Mouse (Mus musculus) forebrain, embryonic 12.5 days (tissue): Measurements from ENCODE around the gene Psme2b. TPM values are rescaled to one million over a fixed set of nuclear protein-coding genes. Genes with fewer than 3 reads are reported as not detected.
"Not testable (repeated sequence)": the region's sequence is repeated elsewhere in the genome, so short reads cannot be mapped to it uniquely, and the experiment has no call there.

Experiments
- ATAC-seq: fragments of 200-750 bp; cut with Nextera tagmentation; 2 replicates; pipeline ENCODE4 v1.8.0; 2017; ENCODE audit warnings: moderate TSS enrichment; ENCODE audit not compliant: low FRiP score
- H3K27ac ChIP-seq: fragments of 300-500 bp; sonication (generic); 2 replicates; pipeline ENCODE4 v1.5.1; 2016; ENCODE audit warnings: mild to moderate bottlenecking
- H3K27me3 ChIP-seq: fragments of 300-500 bp; sonication (generic); 2 replicates; pipeline ENCODE4 v1.6.1; 2016; ENCODE audit warnings: mild to moderate bottlenecking
- H3K36me3 ChIP-seq: fragments of 300-500 bp; sonication (generic); replicated peaks from 2 replicates; pipeline ENCODE4 v1.6.1; 2016; ENCODE audit warnings: mild to moderate bottlenecking
- H3K4me1 ChIP-seq: fragments of 300-500 bp; sonication (generic); 2 replicates; pipeline ENCODE4 v1.6.1; 2016
- H3K4me2 ChIP-seq: fragments of 300-500 bp; sonication (generic); 2 replicates; pipeline ENCODE4 v1.6.1; 2016; ENCODE audit warnings: mild to moderate bottlenecking, moderate library complexity
- H3K4me3 ChIP-seq: fragments of 300-500 bp; sonication (generic); replicated peaks from 2 replicates; pipeline ENCODE4 v1.5.1; 2016; ENCODE audit warnings: mild to moderate bottlenecking
- H3K9ac ChIP-seq: fragments of 300-500 bp; sonication (generic); 2 replicates; pipeline ENCODE4 v1.6.1; 2016; ENCODE audit warnings: mild to moderate bottlenecking
- H3K9me3 ChIP-seq: fragments of 300-500 bp; sonication (generic); 2 replicates; pipeline ENCODE4 v1.6.1; 2016
- WGBS: fragments of 180-500 bp; shearing (Covaris S2); methylation state at CpG from one replicate; pipeline ENCODE4 v1.1.7; 2016; 5-methylcytosine and 5-hydroxymethylcytosine counted together
- polyA plus RNA-seq: library from polyadenylated mRNA; unstranded; fragments of >200 nt; fragmentation: Nextera tagmentation; extraction: Ambion mirVana; gene quantifications from 2 replicates; pipeline ENCODE4 v1.2.1, GENCODE M21; 2016

The Psme2b gene
- 1.8 and 2.0 TPM in 2 replicates for polyA plus RNA-seq

DNA sequence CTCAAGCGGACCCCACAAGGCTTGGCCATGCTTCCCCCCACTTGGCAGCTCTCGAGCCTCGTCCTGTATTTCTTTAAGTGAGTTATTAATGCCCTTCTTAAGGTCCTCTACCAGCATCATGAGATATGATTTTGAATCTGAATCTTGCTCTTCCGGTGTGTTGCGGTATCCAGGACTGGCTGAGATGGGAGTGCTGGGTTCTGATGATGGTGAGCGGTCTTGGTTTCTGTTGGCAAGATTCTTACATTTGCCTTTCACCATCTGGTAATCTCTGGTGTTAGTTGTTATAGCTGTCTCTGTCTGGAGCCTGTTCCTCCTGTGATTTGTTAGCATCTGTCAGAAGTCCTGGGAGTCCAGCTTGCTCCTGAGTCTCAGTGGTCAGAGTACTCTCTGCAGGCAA, at the start of gene Psme2b:
Gene Psme2b, minus strand, starts transcription at position 101 of the 400 bp plus-strand sequence.
- H3K36me3 ChIP-seq = not testable (repeated sequence)

DNA sequence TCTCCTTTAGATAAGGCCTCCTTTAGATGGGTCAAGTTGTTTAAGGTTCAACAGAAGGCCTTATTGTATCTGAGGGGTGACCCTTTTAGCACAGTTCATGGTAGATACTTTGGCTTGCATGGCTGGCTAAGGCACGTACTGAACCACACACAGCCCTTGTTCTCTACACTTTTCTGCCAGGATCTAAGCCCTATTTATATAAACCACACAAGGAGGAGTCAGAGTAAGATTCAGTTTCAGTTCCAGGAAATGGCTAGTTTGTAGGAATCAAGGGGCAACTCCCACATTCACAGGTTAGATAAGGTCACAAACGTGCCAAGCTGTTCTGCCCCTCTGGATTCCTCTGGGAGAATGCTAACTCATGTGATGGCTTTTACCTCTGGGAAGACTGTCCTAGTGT, 48.0 kb upstream of the Psme2b start, which contains the start of gene Tgtp1:
Gene Tgtp1, minus strand, starts transcription at position 155 of the 400 bp plus-strand sequence.
- 81% methylated on average over 2 of the region's 2 CpGs for WGBS
- H3K4me1 ChIP-seq, H3K4me3 ChIP-seq, H3K4me2 ChIP-seq, ATAC-seq, H3K9ac ChIP-seq, H3K27me3 ChIP-seq, H3K36me3 ChIP-seq, H3K27ac ChIP-seq, H3K9me3 ChIP-seq: not testable (repeated sequence)

More for the DNA sequence above, at the start of gene Psme2b:
- not testable (repeated sequence) for H3K27me3 ChIP-seq, H3K4me2 ChIP-seq, H3K4me1 ChIP-seq, ATAC-seq, H3K27ac ChIP-seq, H3K9ac ChIP-seq, H3K9me3 ChIP-seq, H3K4me3 ChIP-seq
- 94% methylated on average over 6 of the region's 6 CpGs for WGBS

DNA sequence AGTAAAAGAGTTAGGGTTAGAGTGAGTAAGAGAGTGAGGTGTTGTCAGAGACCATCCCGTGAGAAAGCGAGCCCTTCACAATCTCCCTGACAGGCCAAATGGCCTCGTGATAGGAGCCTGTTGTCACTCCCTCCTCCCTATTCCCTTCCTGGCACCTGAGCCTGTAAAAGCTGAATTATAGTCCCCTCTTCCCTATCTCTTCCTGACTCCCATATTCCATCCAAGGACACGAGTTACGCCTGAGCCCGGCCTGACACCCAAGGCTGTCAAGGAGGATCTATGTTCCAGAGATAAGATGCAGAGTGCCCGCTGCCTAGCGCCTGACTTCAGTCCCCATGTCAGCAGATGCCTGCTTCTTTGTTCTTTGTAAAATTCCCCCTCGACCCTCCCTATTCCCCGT, 47.3 kb upstream of the Psme2b start:
- not testable (repeated sequence) for H3K9me3 ChIP-seq, H3K36me3 ChIP-seq, H3K4me1 ChIP-seq, H3K4me3 ChIP-seq, ATAC-seq, H3K9ac ChIP-seq, H3K27me3 ChIP-seq, H3K4me2 ChIP-seq, H3K27ac ChIP-seq
- WGBS = 80% methylated on average over 10 of the region's 10 CpGs

DNA sequence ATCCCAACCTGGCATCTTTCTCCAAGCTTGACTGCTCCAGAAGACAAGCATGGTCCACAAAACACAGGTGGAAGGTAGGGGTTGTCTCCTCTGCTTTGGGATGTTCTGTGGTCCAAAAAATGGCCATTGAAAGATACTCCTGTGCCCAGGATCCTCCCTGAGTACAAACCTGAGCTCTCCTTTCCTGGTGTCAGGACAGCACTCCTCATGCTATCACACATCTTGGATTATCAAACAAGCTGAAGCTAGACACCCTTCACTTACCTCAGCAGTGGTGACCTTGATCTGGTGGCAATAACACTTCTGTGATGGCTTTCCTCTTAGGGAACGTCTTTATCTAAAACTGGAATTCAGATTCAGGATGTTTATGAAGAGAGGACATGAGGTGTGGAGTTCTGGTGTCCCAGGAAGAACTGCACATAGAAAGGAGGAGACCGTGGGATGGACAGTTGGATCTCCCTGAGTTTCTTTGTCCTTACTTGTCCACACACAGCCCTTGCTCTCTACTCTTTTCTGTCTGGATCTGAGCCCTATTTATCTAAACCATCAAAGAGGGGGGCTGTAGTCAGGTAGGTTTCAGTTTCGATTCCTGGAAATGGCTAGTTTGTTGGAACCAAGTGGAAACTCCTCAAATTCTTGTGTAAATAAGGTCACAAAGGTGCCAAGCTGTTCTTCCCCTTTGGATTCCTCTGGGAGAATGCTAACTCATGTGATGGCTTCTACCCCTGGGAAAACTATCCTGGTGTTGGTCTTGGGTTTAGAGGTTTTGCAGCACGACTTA, 45.9 kb upstream of the Psme2b start, which contains the start of gene Gm12185:
Gene Gm12185, minus strand, starts transcription at position 487 of the 781 bp plus-strand sequence.
- not testable (repeated sequence) for H3K36me3 ChIP-seq, H3K27me3 ChIP-seq, H3K4me2 ChIP-seq, H3K9me3 ChIP-seq, ATAC-seq, H3K4me1 ChIP-seq, H3K9ac ChIP-seq, H3K27ac ChIP-seq, H3K4me3 ChIP-seq
- WGBS = 73% methylated on average over 4 of the region's 4 CpGs

GRCm38 (mm10) chr11:48989981-48990380, 44.0 kb upstream of the Psme2b start:
- H3K4me3 ChIP-seq, H3K36me3 ChIP-seq, H3K27me3 ChIP-seq, H3K9me3 ChIP-seq, H3K27ac ChIP-seq, ATAC-seq, H3K4me2 ChIP-seq, H3K9ac ChIP-seq, H3K4me1 ChIP-seq: not testable (repeated sequence)
- 86% methylated on average over 2 of the region's 2 CpGs for WGBS

- WGBS = 84% methylated on average over 2 of the region's 3 CpGs
- H3K4me2 ChIP-seq, H3K27ac ChIP-seq, H3K27me3 ChIP-seq, H3K36me3 ChIP-seq, H3K4me3 ChIP-seq, H3K4me1 ChIP-seq, H3K9me3 ChIP-seq, H3K9ac ChIP-seq, ATAC-seq: not testable (repeated sequence)
Measured at GRCm38 (mm10) chr11:48988219-48988618, 42.2 kb upstream of the Psme2b start.

DNA sequence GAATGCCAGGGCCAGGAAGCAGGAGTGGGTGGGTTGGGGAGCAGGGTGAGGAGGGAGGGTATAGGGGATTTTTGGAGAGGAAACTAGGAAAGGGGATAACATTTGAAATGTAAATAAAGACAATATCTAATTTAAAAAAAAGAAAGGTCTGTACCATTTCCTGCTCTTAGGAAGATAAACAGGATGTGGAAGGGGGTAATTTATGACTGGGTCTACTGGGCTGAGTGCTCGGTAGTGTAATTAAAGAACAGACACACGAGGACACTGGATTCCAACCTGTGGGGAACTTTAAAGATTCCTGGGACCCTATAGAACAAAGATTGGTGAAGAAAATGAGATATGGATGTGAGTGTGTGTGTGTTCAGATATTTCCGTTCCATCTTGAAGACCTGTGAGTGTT, 36.9 kb upstream of the Psme2b start:
- not testable (repeated sequence) for H3K4me1 ChIP-seq, H3K9me3 ChIP-seq, H3K36me3 ChIP-seq, H3K4me3 ChIP-seq, ATAC-seq, H3K27ac ChIP-seq, H3K27me3 ChIP-seq, H3K4me2 ChIP-seq, H3K9ac ChIP-seq
- no CpG with 5 or more reads among the region's 3 CpGs for WGBS

GRCm38 (mm10) chr11:48980052-48980451, 34.1 kb upstream of the Psme2b start:
- not testable (repeated sequence) for H3K4me2 ChIP-seq, H3K4me1 ChIP-seq, H3K9ac ChIP-seq, H3K4me3 ChIP-seq, H3K27me3 ChIP-seq, H3K9me3 ChIP-seq, H3K36me3 ChIP-seq, ATAC-seq, H3K27ac ChIP-seq
- WGBS = no CpG with 5 or more reads among the region's 5 CpGs

GRCm38 (mm10) chr11:48979251-48979650, 33.3 kb upstream of the Psme2b start, which contains the start of gene 9930111J21Rik1:
TSS of gene 9930111J21Rik1 (minus strand) at chr11:48979398.
- H3K36me3 ChIP-seq, H3K4me3 ChIP-seq, H3K9me3 ChIP-seq, H3K9ac ChIP-seq, H3K27ac ChIP-seq, H3K4me2 ChIP-seq, H3K27me3 ChIP-seq, H3K4me1 ChIP-seq, ATAC-seq: not testable (repeated sequence)
- WGBS = no CpG with 5 or more reads among the region's 3 CpGs

DNA sequence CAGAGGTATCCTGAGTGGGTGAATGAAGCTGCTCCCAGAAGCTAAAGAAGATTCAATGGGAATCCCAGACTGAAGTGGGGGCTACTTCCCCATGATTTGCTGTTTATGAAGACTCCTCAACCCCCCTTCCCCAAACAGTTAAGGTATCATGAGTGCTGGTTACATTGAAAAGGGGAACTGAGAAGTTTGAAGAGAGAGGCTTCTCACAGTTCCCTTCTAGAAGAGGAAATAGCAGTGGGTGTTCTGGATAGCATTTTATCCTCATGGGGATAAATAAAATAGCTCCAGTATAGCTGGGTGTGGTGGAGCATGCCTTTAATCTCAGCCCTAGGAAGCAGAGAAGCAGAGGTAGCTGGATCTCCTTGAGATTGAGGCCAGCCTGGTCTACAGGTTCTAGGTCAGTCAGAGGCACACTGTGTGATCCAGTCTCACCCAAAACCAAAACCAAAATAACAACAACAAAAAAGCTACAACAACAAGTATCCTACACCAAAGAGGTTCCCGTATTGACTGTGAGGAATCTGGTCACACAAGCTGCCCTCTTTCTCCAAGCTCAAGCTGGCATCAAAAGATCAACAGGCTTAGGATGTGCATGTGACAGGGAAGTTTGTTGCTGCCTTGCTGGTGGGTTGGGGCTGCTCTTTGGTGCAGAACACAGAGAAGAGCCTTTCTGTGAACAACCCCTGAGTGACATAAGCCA, 32.4 kb upstream of the Psme2b start, which contains the start of gene Olfr56:
Gene Olfr56, plus strand, starts transcription at position 650 of the 700 bp plus-strand sequence.
- H3K4me2 ChIP-seq, H3K4me1 ChIP-seq, ATAC-seq, H3K36me3 ChIP-seq, H3K9me3 ChIP-seq, H3K27ac ChIP-seq, H3K9ac ChIP-seq, H3K27me3 ChIP-seq, H3K4me3 ChIP-seq: not testable (repeated sequence)
- WGBS = no CpG with 5 or more reads among the region's 1 CpGs

DNA sequence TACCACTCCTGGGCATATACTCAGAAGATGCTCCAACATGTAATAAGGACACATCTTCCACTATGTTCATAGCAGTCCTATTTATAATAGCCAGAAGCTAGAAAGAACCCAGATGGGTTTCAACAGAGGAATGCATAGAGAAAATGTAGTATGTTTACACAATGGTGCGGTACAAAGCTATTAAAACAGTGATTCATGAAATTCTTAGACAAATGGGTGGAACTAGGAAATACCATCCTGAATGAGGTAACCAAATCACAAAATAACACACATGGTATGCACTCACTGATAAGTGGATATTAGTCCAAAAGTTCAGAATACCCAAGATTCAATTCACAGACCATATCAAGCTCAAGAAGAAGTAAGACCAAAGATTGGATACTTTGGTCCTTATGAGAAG, 28.7 kb upstream of the Psme2b start:
- not testable (repeated sequence) for H3K9me3 ChIP-seq, H3K9ac ChIP-seq, ATAC-seq, H3K4me3 ChIP-seq, H3K27ac ChIP-seq, H3K4me2 ChIP-seq, H3K36me3 ChIP-seq, H3K4me1 ChIP-seq, H3K27me3 ChIP-seq
- WGBS = no CpG with 5 or more reads among the region's 1 CpGs

DNA sequence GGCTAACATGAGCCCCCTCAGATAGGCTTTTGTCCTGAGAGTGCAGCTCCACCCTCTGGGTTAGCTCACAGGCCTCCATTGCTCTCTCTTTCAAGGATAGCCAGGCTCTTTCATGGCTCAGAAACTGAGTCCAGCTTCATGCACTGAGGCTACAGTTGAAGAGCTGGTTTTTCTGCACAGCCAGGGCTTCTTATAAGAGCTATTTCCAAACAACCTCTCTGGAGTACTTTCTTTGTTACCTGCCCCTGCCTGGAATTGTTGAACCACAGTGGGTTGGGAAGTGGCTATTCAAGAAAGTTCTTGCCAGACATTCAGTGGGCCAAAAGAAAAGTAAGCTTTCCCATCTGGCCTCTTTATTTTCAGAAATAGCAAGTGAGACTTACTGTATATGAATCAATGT, 6.7 kb downstream of the Psme2b start:
- not testable (repeated sequence) for H3K4me1 ChIP-seq, H3K4me2 ChIP-seq, H3K9ac ChIP-seq, H3K4me3 ChIP-seq, H3K36me3 ChIP-seq, ATAC-seq, H3K27me3 ChIP-seq, H3K27ac ChIP-seq, H3K9me3 ChIP-seq

DNA sequence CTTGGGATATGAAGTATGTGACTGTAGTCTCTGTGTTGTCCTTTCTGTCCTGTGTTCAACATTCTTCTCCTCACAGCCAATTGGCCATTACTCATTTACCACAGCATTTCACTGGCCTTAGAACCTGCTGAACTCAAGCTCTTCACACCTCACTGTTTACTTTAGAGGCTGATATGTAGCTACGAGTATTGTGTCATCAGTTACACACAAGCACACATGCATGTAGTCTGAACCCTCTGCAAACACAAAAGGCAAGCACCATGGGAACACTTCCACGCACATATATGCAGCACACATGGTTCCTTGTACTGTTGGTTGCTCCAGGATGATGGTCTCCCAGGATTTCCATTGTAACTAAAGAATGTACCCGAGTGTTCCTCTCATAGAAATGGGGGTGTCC, 10.7 kb downstream of the Psme2b start:
- ATAC-seq, H3K4me1 ChIP-seq, H3K4me2 ChIP-seq, H3K4me3 ChIP-seq, H3K9ac ChIP-seq, H3K27me3 ChIP-seq, H3K36me3 ChIP-seq, H3K9me3 ChIP-seq, H3K27ac ChIP-seq: not testable (repeated sequence)
- WGBS = no CpG with 5 or more reads among the region's 3 CpGs
